In genomic region chr10:120895899-120896289, GRCm38 (mm10) we compare ENCODE assay signal across 9 mouse cellular contexts. TPM values are rescaled to one million over a fixed set of nuclear protein-coding genes. Genes with fewer than 3 reads are reported as not detected.
A peak's percentile ranks its signal among the peaks of the same experiment; 100 is the strongest.
DNase-seq lines count a peak whose midpoint lies in the region; ATAC-seq lines count a peak whose summit lies in the region.
"Had no signal": no experiment of that assay in that cellular context is flagged by ENCODE, and none has a peak within 500 bp of the region (broad histone marks: within the 10 kb centered on the region; RNA-seq: fewer than 3 reads in every experiment).

No protein-coding gene starts in this region.

- peaks cover 2% of the 10 kb centered on the region; the same call in 1 of the 2 replicates for H3K36me3 ChIP-seq in lung, embryonic 16.5 days (ENCODE audit: control insufficient read depth, insufficient read depth, low read length)
- no peaks in the 10 kb centered on the region for H3K36me3 ChIP-seq in embryonic facial prominence, embryonic 12.5 days
- H3K36me3 ChIP-seq in limb, embryonic 13.5 days: peaks cover 2% of the 10 kb centered on the region; the same call in 1 of the 2 replicates
- H3K36me3 ChIP-seq in stomach, embryonic 16.5 days (ENCODE audit: control insufficient read depth, insufficient read depth, low read length): no peaks in the 10 kb centered on the region
- H3K36me3 ChIP-seq in midbrain, embryonic 14.5 days (ENCODE audit: control insufficient read depth, insufficient read depth, low read length): no peaks in the 10 kb centered on the region
- no peaks in the 10 kb centered on the region for H3K36me3 ChIP-seq in forebrain, embryonic 14.5 days (ENCODE audit: control insufficient read depth, insufficient read depth, low read length)
- H3K36me3 ChIP-seq: midbrain, embryonic 10.5 days had no signal

- no peak for ATAC-seq in lung, embryonic 16.5 days (ENCODE audit: low read depth)
- ATAC-seq in embryonic facial prominence, embryonic 12.5 days (ENCODE audit: insufficient number of reproducible peaks, insufficient read depth, low FRiP score, low TSS enrichment): no peak
- no peak for ATAC-seq in limb, embryonic 13.5 days (ENCODE audit: low FRiP score, low read depth)
- no peak for ATAC-seq in stomach, embryonic 16.5 days (ENCODE audit: insufficient read depth, low FRiP score)
- ATAC-seq in midbrain, embryonic 14.5 days (ENCODE audit: low FRiP score, low TSS enrichment): no peak
- ATAC-seq in forebrain, embryonic 14.5 days: no peak

- no peak overlapping the region for H3K27ac ChIP-seq in lung, embryonic 16.5 days (ENCODE audit: low read length)
- H3K27ac ChIP-seq in embryonic facial prominence, embryonic 12.5 days: no peak overlapping the region
- H3K27ac ChIP-seq in limb, embryonic 13.5 days: no peak overlapping the region
- 0 out of 2 replicates have a peak overlapping the region, but pooled peaks have one; percentile 18 for H3K27ac ChIP-seq in stomach, embryonic 16.5 days (ENCODE audit: low read length)
- no peak overlapping the region for H3K27ac ChIP-seq in midbrain, embryonic 14.5 days (replicated peaks; ENCODE audit: low read depth, low read length)
- H3K27ac ChIP-seq in forebrain, embryonic 14.5 days (ENCODE audit: low read depth, low read length): no peak overlapping the region
- H3K27ac ChIP-seq: midbrain, embryonic 10.5 days had no signal

- WGBS in lung, embryonic 16.5 days: 17% methylated on average over 15 of the region's 15 CpGs
- WGBS in embryonic facial prominence, embryonic 12.5 days: 31% methylated on average over 15 of the region's 15 CpGs
- WGBS in limb, embryonic 13.5 days: 41% methylated on average over 15 of the region's 15 CpGs
- 31% methylated on average over 15 of the region's 15 CpGs for WGBS in stomach, embryonic 16.5 days
- 37% methylated on average over 15 of the region's 15 CpGs for WGBS in midbrain, embryonic 14.5 days
- 36% methylated on average over 15 of the region's 15 CpGs for WGBS in forebrain, embryonic 14.5 days

- H3K27me3 ChIP-seq in lung, embryonic 16.5 days (ENCODE audit: control insufficient read depth, insufficient read depth, low read depth, low read length): no peaks in the 10 kb centered on the region
- H3K27me3 ChIP-seq in embryonic facial prominence, embryonic 12.5 days: no peaks in the 10 kb centered on the region
- H3K27me3 ChIP-seq in limb, embryonic 13.5 days: peaks cover 4% of the 10 kb centered on the region; the same call in 1 of the 2 replicates
- H3K27me3 ChIP-seq in stomach, embryonic 16.5 days (ENCODE audit: control insufficient read depth, insufficient read depth, low read length): no peaks in the 10 kb centered on the region
- H3K27me3 ChIP-seq in midbrain, embryonic 14.5 days (ENCODE audit: control insufficient read depth, insufficient read depth, low read length): 0 out of 2 replicates have a peak, but pooled peaks cover 11% of the 10 kb centered on the region
- H3K27me3 ChIP-seq in forebrain, embryonic 14.5 days (replicated peaks; ENCODE audit: control insufficient read depth, insufficient read depth, low read length): peaks cover 13% of the 10 kb centered on the region

- no peak overlapping the region for H3K4me3 ChIP-seq in lung, embryonic 16.5 days (ENCODE audit: low read length)
- H3K4me3 ChIP-seq in embryonic facial prominence, embryonic 12.5 days: no peak overlapping the region
- H3K4me3 ChIP-seq in limb, embryonic 13.5 days: no peak overlapping the region
- H3K4me3 ChIP-seq in stomach, embryonic 16.5 days (replicated peaks; ENCODE audit: low read length): peak overlapping the region; percentile 6; the same call in 1 of the 2 replicates
- H3K4me3 ChIP-seq in midbrain, embryonic 14.5 days (replicated peaks; ENCODE audit: low read depth, low read length): no peak overlapping the region
- no peak overlapping the region for H3K4me3 ChIP-seq in forebrain, embryonic 14.5 days (ENCODE audit: low read depth, low read length)
- H3K4me3 ChIP-seq: midbrain, embryonic 10.5 days had no signal

- DNase-seq in lung, postnatal 25 days (ENCODE audit: low spot score): no peak
- no peak for DNase-seq in midbrain, embryonic 14.5 days
- no peak for DNase-seq in forebrain, embryonic 14.5 days (ENCODE audit: low spot score)
- DNase-seq: adrenal gland, postnatal 25 days had no signal

- H3K9me3 ChIP-seq in lung, embryonic 16.5 days (ENCODE audit: control insufficient read depth, low read length): no peaks in the 10 kb centered on the region
- H3K9me3 ChIP-seq in embryonic facial prominence, embryonic 12.5 days: no peaks in the 10 kb centered on the region
- H3K9me3 ChIP-seq in limb, embryonic 13.5 days: no peaks in the 10 kb centered on the region
- no peaks in the 10 kb centered on the region for H3K9me3 ChIP-seq in stomach, embryonic 16.5 days (replicated peaks; ENCODE audit: control insufficient read depth, low read length)
- H3K9me3 ChIP-seq in midbrain, embryonic 14.5 days (ENCODE audit: control insufficient read depth, low read length): no peaks in the 10 kb centered on the region
- no peaks in the 10 kb centered on the region for H3K9me3 ChIP-seq in forebrain, embryonic 14.5 days (replicated peaks; ENCODE audit: control insufficient read depth, low read length)

- H3K9ac ChIP-seq in lung, embryonic 16.5 days (ENCODE audit: low read length): no peak overlapping the region
- no peak overlapping the region for H3K9ac ChIP-seq in embryonic facial prominence, embryonic 12.5 days
- H3K9ac ChIP-seq in limb, embryonic 13.5 days: no peak overlapping the region
- no peak overlapping the region for H3K9ac ChIP-seq in stomach, embryonic 16.5 days (ENCODE audit: low read length)
- H3K9ac ChIP-seq in midbrain, embryonic 14.5 days (replicated peaks; ENCODE audit: low read length): no peak overlapping the region
- no peak overlapping the region for H3K9ac ChIP-seq in forebrain, embryonic 14.5 days (ENCODE audit: low read length)

- H3K4me1 ChIP-seq in lung, embryonic 16.5 days (replicated peaks; ENCODE audit: control insufficient read depth, insufficient read depth, low read length): peaks cover 36% of the 10 kb centered on the region
- H3K4me1 ChIP-seq in embryonic facial prominence, embryonic 12.5 days: peaks cover 15% of the 10 kb centered on the region
- peaks cover 27% of the 10 kb centered on the region for H3K4me1 ChIP-seq in limb, embryonic 13.5 days
- peaks cover 19% of the 10 kb centered on the region for H3K4me1 ChIP-seq in stomach, embryonic 16.5 days (ENCODE audit: control insufficient read depth, insufficient read depth, low read length)
- H3K4me1 ChIP-seq in midbrain, embryonic 14.5 days (ENCODE audit: control insufficient read depth, insufficient read depth, low read length): peaks cover 4% of the 10 kb centered on the region; the same call in 1 of the 2 replicates
- H3K4me1 ChIP-seq in forebrain, embryonic 14.5 days (ENCODE audit: control insufficient read depth, insufficient read depth, low read length): peaks cover 6% of the 10 kb centered on the region; the same call in 1 of the 2 replicates

- H3K4me2 ChIP-seq in lung, embryonic 16.5 days (ENCODE audit: low read depth, low read length): peak overlapping the region; percentile 30; the same call in 1 of the 2 replicates
- H3K4me2 ChIP-seq in embryonic facial prominence, embryonic 12.5 days (replicated peaks): peak overlapping the region; percentile 30
- peak overlapping the region; percentile 41 for H3K4me2 ChIP-seq in limb, embryonic 13.5 days (replicated peaks)
- H3K4me2 ChIP-seq in stomach, embryonic 16.5 days (ENCODE audit: low read depth, low read length): peak overlapping the region; percentile 45
- H3K4me2 ChIP-seq in midbrain, embryonic 14.5 days (ENCODE audit: low read length): no peak overlapping the region
- H3K4me2 ChIP-seq in forebrain, embryonic 14.5 days (ENCODE audit: low read length): no peak overlapping the region

RNA-seq across cellular contexts. Expression of gene Msrb3, which starts 3.0 kb away (rescaled TPM):
- 12.4 and 14.0 TPM in 2 replicates for polyA plus RNA-seq in lung, embryonic 16.5 days (2015; fragmentation: Nextera tagmentation; extraction: Ambion mirVana)
- 9.2 and 10.3 TPM in 2 replicates for polyA plus RNA-seq in embryonic facial prominence, embryonic 12.5 days (2016; fragmentation: Nextera tagmentation; extraction: Ambion mirVana)
- 12.2 and 14.8 TPM in 2 replicates for polyA plus RNA-seq in limb, embryonic 13.5 days (2015; fragmentation: Nextera tagmentation; extraction: Ambion mirVana)
- polyA plus RNA-seq in stomach, embryonic 16.5 days (2015; fragmentation: Nextera tagmentation; extraction: Ambion mirVana): 22.6 and 29.6 TPM in 2 replicates
- 0.55 and 1.2 TPM in 2 replicates for polyA plus RNA-seq in midbrain, embryonic 14.5 days (2014; fragmentation: Nextera tagmentation; extraction: Ambion mirVana)
- 0.87 and 1.4 TPM in 2 replicates for polyA plus RNA-seq in forebrain, embryonic 14.5 days (2014; fragmentation: Nextera tagmentation; extraction: Ambion mirVana)

Comparison
In these comparisons a context has a peak if more than half of its experiments do, and no peak if none do; other contexts are left out.
1. H3K4me2 ChIP-seq: peak in lung, embryonic 16.5 days (single experiment), embryonic facial prominence, embryonic 12.5 days (single experiment), limb, embryonic 13.5 days (single experiment) and stomach, embryonic 16.5 days (single experiment); none in midbrain, embryonic 14.5 days (single experiment) and forebrain, embryonic 14.5 days (single experiment).